Mouse (Mus musculus) midbrain, embryonic 11.5 days (tissue): ENCODE results near the gene Efna4. TPM values are rescaled to one million over a fixed set of nuclear protein-coding genes. Genes with fewer than 3 reads are reported as not detected.

Experiments used
- ATAC-seq: fragments of 200-750 bp; cut with Nextera tagmentation; 2 replicates; pipeline ENCODE4 v1.8.0; 2017; ENCODE audit warnings: moderate TSS enrichment, moderate library complexity; ENCODE audit not compliant: low FRiP score
- DNase-seq: peaks from one replicate; pipeline ENCODE4 v3.0.0; 2015; ENCODE audit warnings: low spot score; ENCODE audit errors: missing footprints
- H3K27ac ChIP-seq: fragments of 300-500 bp; sonication (generic); 2 replicates; pipeline ENCODE4 v1.5.1; 2014; ENCODE audit warnings: low read depth, low read length
- H3K27me3 ChIP-seq: fragments of 300-500 bp; sonication (generic); 2 replicates; pipeline ENCODE4 v1.6.1; 2014; ENCODE audit warnings: mild to moderate bottlenecking, low read length, moderate library complexity, mixed read lengths; ENCODE audit not compliant: control insufficient read depth, insufficient read depth
- H3K36me3 ChIP-seq: fragments of 300-500 bp; sonication (generic); 2 replicates; pipeline ENCODE4 v1.6.1; 2014; ENCODE audit warnings: mild to moderate bottlenecking, low read length, moderate library complexity, mixed read lengths; ENCODE audit not compliant: control insufficient read depth, insufficient read depth
- H3K4me1 ChIP-seq: fragments of 300-500 bp; sonication (generic); 2 replicates; pipeline ENCODE4 v1.6.1; 2014; ENCODE audit warnings: low read length; ENCODE audit not compliant: control insufficient read depth, insufficient read depth
- H3K4me2 ChIP-seq: fragments of 300-500 bp; sonication (generic); 2 replicates; pipeline ENCODE4 v1.6.1; 2014; ENCODE audit warnings: mild to moderate bottlenecking, moderate library complexity
- H3K4me3 ChIP-seq: fragments of 300-500 bp; sonication (generic); 2 replicates; pipeline ENCODE4 v1.5.1; 2014; ENCODE audit warnings: low read depth, low read length
- H3K9ac ChIP-seq: fragments of 300-500 bp; sonication (generic); 2 replicates; pipeline ENCODE4 v1.6.1; 2014; ENCODE audit warnings: low read length
- H3K9me3 ChIP-seq: fragments of 300-500 bp; sonication (generic); 2 replicates; pipeline ENCODE4 v1.6.1; 2016; ENCODE audit warnings: low read length; ENCODE audit not compliant: control insufficient read depth
- WGBS: fragments of 180-500 bp; shearing (Covaris S2); extraction: QIAGEN DNeasy Blood & Tissue Kit; methylation state at CpG from one replicate; pipeline ENCODE4 v1.1.7; 2014; 5-methylcytosine and 5-hydroxymethylcytosine counted together
- polyA plus RNA-seq: library from polyadenylated mRNA; unstranded; fragments of >200 nt; fragmentation: Nextera tagmentation; extraction: Ambion mirVana; gene quantifications from 2 replicates; pipeline ENCODE4 v1.2.1, GENCODE M21; 2014

Efna4 gene
- polyA plus RNA-seq, 1 experiment from 2014 or later: 15.3 TPM

GRCm38 (mm10) chr3:89295685-89296230, 42.1 kb downstream of the Efna4 start:
- no peak for ATAC-seq
- H3K27ac ChIP-seq: no peak overlapping the region
- no peak overlapping the region for H3K9ac ChIP-seq
- DNase-seq: peak; percentile 77
- H3K4me3 ChIP-seq: no peak overlapping the region
- 82% methylated on average over 8 of the region's 8 CpGs for WGBS
- no peak overlapping the region for H3K4me2 ChIP-seq
- H3K9me3 ChIP-seq: no peaks in the 10 kb centered on the region
- H3K4me1 ChIP-seq: no peaks in the 10 kb centered on the region
- H3K27me3 ChIP-seq: 0 out of 2 replicates have a peak, but pooled peaks cover 4% of the 10 kb centered on the region
- no peaks in the 10 kb centered on the region for H3K36me3 ChIP-seq

GRCm38 (mm10) chr3:89294195-89294594, 43.6 kb downstream of the Efna4 start:
- peak; percentile 41 for DNase-seq
- no peak for ATAC-seq
- 82% methylated on average over 5 of the region's 5 CpGs for WGBS
- Histone ChIP-seq H3K4me1 (no peaks in the 10 kb centered on the region), H3K4me2 (no peak overlapping the region), H3K9ac (no peak overlapping the region), H3K36me3 (no peaks in the 10 kb centered on the region), H3K27me3 (no peaks in the 10 kb centered on the region), H3K9me3 (no peaks in the 10 kb centered on the region), H3K4me3 (no peak overlapping the region), H3K27ac (no peak overlapping the region)

GRCm38 (mm10) chr3:89293247-89293918, 44.4 kb downstream of the Efna4 start:
- DNase-seq: no peak
- Histone ChIP-seq H3K4me3 (no peak overlapping the region), H3K27me3 (no peaks in the 10 kb centered on the region), H3K36me3 (no peaks in the 10 kb centered on the region), H3K4me2 (no peak overlapping the region), H3K27ac (no peak overlapping the region), H3K9ac (no peak overlapping the region), H3K9me3 (no peaks in the 10 kb centered on the region), H3K4me1 (no peaks in the 10 kb centered on the region)
- 86% methylated on average over 11 of the region's 11 CpGs for WGBS
- ATAC-seq: no peak

- no peak overlapping the region for H3K4me2 ChIP-seq
- H3K9ac ChIP-seq: no peak overlapping the region
- H3K4me1 ChIP-seq: no peaks in the 10 kb centered on the region
- no peaks in the 10 kb centered on the region for H3K9me3 ChIP-seq
- H3K36me3 ChIP-seq: no peaks in the 10 kb centered on the region
- 66% methylated on average over 5 of the region's 5 CpGs for WGBS
- no peak overlapping the region for H3K27ac ChIP-seq
- DNase-seq (peak; percentile 12), ATAC-seq (no peak)
- H3K4me3 ChIP-seq: no peak overlapping the region
- H3K27me3 ChIP-seq: no peaks in the 10 kb centered on the region
These were observed 45.5 kb downstream of the Efna4 start for GRCm38 (mm10) chr3:89292303-89292702.

GRCm38 (mm10) chr3:89291874-89292273, 46.0 kb downstream of the Efna4 start:
- Histone ChIP-seq H3K4me1 (no peaks in the 10 kb centered on the region), H3K9me3 (no peaks in the 10 kb centered on the region), H3K4me2 (no peak overlapping the region), H3K36me3 (no peaks in the 10 kb centered on the region), H3K4me3 (no peak overlapping the region), H3K27ac (no peak overlapping the region), H3K27me3 (no peaks in the 10 kb centered on the region), H3K9ac (no peak overlapping the region)
- ATAC-seq (no peak), DNase-seq (peak; percentile 2)
- WGBS: 80% methylated on average over 10 of the region's 10 CpGs

- H3K4me1 ChIP-seq: no peaks in the 10 kb centered on the region
- no peak overlapping the region for H3K27ac ChIP-seq
- H3K36me3 ChIP-seq: no peaks in the 10 kb centered on the region
- H3K9me3 ChIP-seq: no peaks in the 10 kb centered on the region
- 62% methylated on average over 7 of the region's 7 CpGs for WGBS
- H3K9ac ChIP-seq: no peak overlapping the region
- DNase-seq (no peak), ATAC-seq (no peak)
- H3K4me2 ChIP-seq: no peak overlapping the region
- no peaks in the 10 kb centered on the region for H3K27me3 ChIP-seq
- H3K4me3 ChIP-seq: no peak overlapping the region
These were observed 49.3 kb downstream of the Efna4 start for GRCm38 (mm10) chr3:89288503-89288928.

- DNase-seq (peak; percentile 80), ATAC-seq (no peak)
- Histone ChIP-seq H3K36me3 (no peaks in the 10 kb centered on the region), H3K9me3 (no peaks in the 10 kb centered on the region), H3K27me3 (no peaks in the 10 kb centered on the region), H3K9ac (no peak overlapping the region), H3K27ac (no peak overlapping the region), H3K4me2 (no peak overlapping the region), H3K4me1 (no peaks in the 10 kb centered on the region), H3K4me3 (no peak overlapping the region)
- WGBS: 71% methylated on average over 5 of the region's 5 CpGs
These were observed 50.5 kb downstream of the Efna4 start for GRCm38 (mm10) chr3:89287286-89287685.

- 44% methylated on average over 2 of the region's 2 CpGs for WGBS
These were observed 52.3 kb downstream of the Efna4 start for GRCm38 (mm10) chr3:89285526-89285925.

GRCm38 (mm10) chr3:89284261-89284660, 53.6 kb downstream of the Efna4 start:
- DNase-seq (no peak), ATAC-seq (no peak)
- 91% methylated on average over 3 of the region's 3 CpGs for WGBS
- no peak overlapping the region for H3K4me3 ChIP-seq
- H3K27me3 ChIP-seq: peaks cover 26% of the 10 kb centered on the region
- no peak overlapping the region for H3K4me2 ChIP-seq
- H3K9me3 ChIP-seq: no peaks in the 10 kb centered on the region
- no peaks in the 10 kb centered on the region for H3K36me3 ChIP-seq
- no peak overlapping the region for H3K27ac ChIP-seq
- H3K9ac ChIP-seq: no peak overlapping the region
- peaks cover 19% of the 10 kb centered on the region for H3K4me1 ChIP-seq

More at GRCm38 (mm10) chr3:89285526-89285925, 52.3 kb downstream of the Efna4 start:
- no peaks in the 10 kb centered on the region for H3K9me3 ChIP-seq
- no peak overlapping the region for H3K27ac ChIP-seq
- H3K27me3 ChIP-seq: peaks cover 14% of the 10 kb centered on the region
- DNase-seq (peak; percentile 82), ATAC-seq (no peak)
- H3K4me1 ChIP-seq: peaks cover 8% of the 10 kb centered on the region
- no peak overlapping the region for H3K4me2 ChIP-seq
- no peak overlapping the region for H3K9ac ChIP-seq
- H3K4me3 ChIP-seq: no peak overlapping the region
- no peaks in the 10 kb centered on the region for H3K36me3 ChIP-seq
